ENCODE assay signal across 11 mouse cellular contexts in genomic region chr2:9367801-9368584, GRCm38 (mm10).
"Had no signal": no experiment of that assay in that cellular context is flagged by ENCODE, and none has a peak within 500 bp of the region (broad histone marks: within the 10 kb centered on the region; RNA-seq: fewer than 3 reads in every experiment).

No protein-coding gene starts in this region.

- DNase-seq: kidney, adult 9 months; kidney, postnatal 14 days; layer of hippocampus, adult 9-11 months; liver; lung, adult 18-20 months; lung, postnatal 10 days; lung, postnatal 36 days; retina, postnatal 1 day; thymus, postnatal 25 days had no signal

- ATAC-seq: liver, embryonic 12.5 days; midbrain, embryonic 15.5 days had no signal
